Mouse (Mus musculus): Measurements from ENCODE around the gene Kat6b.

- TF ChIP-seq CTCF (IDR thresholded peaks at IDR 0.05; ENCODE audit: borderline replicate concordance, insufficient read depth, low read depth, low read length) = no peak
- TF ChIP-seq POLR2A (IDR thresholded peaks at IDR 0.05; ENCODE audit: borderline replicate concordance, insufficient read depth, low read length) = no peak
Observed at GRCm38 (mm10) chr14:21551655-21552054, 70.4 kb downstream of the Kat6b start.
